Mouse (Mus musculus): ENCODE results near the gene Dusp2. TPM values are rescaled to one million over a fixed set of nuclear protein-coding genes. Genes with fewer than 3 reads are reported as not detected.
A peak's percentile ranks its signal among the peaks of the same experiment; 100 is the strongest.
"Not testable (repeated sequence)": the region's sequence is repeated elsewhere in the genome, so short reads cannot be mapped to it uniquely, and the experiment has no call there.

Dusp2 gene
- 1 to 10 TPM; 1.6 to 2.5 TPM for total RNA-seq (2021)

DNA sequence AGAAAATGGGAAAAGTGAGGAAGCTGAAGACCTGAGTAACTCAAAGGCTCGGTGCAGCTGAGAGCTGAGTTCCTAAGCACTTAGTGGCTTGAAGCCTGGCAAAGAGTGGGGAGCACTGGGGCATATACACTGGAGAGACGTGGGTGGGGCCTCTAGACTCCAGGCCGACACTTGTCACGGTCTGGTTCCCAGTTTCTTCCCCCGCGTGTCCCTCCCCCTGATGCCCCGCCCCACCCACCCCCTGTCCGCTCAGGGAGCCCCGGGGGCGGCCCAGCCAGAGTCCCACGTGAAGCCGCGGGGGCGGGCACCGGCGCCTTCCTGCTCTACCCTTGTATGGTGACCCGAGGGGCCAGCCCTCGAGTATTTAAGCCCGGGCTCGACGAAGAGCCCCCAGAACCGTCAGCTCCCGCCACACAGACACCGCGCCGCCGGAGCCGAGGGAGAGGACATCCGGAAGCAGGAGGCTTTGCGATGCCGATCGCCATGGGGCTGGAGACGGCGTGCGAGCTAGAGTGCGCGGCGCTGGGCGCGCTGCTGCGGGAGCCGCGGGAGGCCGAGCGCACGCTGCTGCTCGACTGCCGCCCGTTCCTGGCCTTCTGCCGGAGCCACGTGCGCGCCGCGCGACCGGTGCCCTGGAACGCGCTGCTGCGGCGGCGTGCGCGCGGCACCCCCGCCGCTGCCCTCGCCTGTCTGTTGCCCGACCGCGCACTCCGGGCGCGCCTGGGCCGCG, at the start of gene Dusp2:
Gene Dusp2, plus strand, starts transcription at position 393 of the 730 bp plus-strand sequence.
- peak; percentile 67 to 82 for DNase-seq (ENCODE audit: low spot score in 2 of 2)
- intact Hi-C loops (cut with DNase I), result loop anchor here (10.0 kb wide), 1 partner anchor 171 kb away; no protein-coding TSS in a partner anchor

DNA sequence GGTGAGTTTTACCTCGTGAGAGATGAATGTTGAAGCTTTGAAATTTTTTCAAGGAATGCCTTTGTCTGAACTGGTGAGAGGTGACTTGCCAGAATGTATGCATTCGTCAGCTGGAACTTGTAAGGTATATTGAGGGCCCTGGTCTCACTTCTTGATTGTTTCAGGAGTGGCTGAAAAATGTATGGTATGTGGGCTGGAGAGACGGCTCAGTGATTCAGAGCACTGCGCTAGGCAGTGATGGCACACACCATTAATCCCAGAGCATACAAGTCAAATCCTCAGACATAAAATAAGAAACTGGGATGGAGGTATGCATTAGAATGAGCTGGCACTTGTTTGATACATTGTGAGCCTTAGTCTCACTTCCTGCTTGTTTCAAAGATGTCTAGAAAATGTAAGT, 43.7 kb upstream of the Dusp2 start:
- intact Hi-C loops (cut with DNase I), result no loop called here
- DNase-seq (ENCODE audit: low spot score in 2 of 2), result no peak

DNA sequence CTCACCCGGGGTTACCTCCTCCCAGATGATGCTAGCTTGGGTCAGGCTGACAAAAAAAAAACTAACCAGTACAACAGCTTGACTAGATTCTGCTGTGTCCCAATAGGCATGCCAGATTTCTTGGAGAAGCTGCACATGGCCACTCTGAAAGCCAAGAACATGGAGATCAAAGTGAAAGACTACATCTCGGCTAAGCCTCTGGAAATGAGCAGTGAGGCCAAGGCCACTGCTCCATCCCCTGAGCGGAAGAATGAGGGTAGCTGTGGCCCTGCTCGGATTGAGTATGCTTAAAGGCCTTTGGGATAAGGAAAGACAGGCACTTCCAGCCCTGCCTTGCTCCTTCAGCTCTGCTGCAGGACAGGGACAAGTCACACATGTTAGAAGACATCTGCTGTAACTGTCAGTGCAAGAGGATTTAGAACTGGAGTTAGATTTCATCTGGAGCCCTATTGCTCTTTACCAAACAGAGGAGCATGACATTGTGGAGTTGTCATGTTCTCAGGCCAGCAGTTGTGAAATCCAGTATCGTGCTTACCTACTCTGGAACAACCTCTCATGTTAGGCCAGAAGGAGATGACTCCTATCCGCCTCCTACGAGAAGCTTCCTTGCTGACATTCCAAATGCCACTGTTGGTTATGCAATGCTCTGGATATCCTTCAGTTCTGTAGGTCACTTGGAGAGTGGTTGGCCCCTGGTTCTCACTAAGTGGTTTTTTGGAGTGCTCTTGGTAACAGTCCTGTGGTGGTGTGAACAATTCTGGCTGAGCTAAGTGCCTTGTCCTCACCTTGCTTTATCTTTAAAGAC, 38.8 kb upstream of the Dusp2 start:
- no peak for DNase-seq (ENCODE audit: low spot score in 2 of 2)

DNA sequence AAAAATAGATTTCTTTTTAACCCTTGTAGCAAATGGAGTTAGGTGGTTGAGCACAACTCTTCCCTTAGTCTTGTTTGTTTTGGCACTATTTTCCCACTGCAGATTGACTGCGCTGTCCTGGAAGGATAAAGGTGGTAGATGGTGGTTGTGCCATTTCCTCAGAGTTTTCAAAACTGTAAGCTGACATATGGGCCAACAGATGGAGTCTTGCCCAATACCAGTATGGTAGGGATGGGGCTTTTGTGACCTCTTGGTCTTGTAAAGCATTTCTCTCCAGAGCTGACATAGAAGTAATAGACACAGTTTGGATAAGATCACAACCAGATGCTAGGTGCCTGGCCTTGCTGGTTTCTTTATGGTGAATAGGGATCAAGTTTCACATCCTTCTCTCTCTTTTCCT, 37.9 kb upstream of the Dusp2 start:
- no peak for DNase-seq (ENCODE audit: low spot score in 2 of 2)
- intact Hi-C loops (cut with DNase I), result no loop called here

More for the DNA sequence above, 38.8 kb upstream of the Dusp2 start:
- intact Hi-C loops (cut with DNase I), result no loop called here

DNA sequence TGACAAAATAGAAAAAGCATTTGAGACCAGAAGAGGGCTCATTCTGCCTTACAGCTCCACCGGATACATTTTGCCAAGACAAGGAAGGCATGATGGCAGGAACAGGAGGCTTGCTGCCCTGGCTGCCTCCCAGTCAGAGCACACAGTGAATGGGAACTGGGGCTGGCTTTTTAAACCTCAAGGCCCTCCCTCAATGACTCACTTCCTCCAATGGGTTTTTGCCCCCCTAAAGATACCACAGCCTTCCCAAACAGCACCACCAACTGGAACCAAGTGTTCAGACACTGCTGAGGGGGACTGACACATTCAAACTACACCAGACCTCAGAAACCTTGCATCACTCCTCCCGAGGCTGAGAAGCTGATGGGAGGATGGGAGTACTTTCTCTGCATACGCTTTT, 35.3 kb upstream of the Dusp2 start:
- intact Hi-C loops (cut with DNase I), result no loop called here
- DNase-seq (ENCODE audit: low spot score in 2 of 2), result no peak

DNA sequence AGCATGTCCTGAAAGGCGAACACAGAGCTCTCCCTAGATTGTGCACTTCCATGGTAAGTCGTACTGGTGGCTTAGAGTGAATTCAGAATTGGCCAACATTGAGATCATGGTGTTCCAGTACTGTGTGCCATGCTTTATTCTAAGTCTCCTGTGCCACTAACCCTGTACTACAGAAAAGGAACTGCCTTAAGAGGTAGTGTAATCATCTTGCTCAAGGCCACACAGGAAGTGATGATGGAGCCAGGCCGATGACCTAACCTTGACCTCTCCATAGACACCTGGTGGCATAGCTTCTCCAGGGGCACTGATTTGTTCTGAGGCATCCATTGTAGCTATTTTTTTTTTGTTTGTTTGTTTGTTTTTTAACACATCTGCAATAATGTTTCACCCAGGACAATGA, 34.1 kb upstream of the Dusp2 start:
- DNase-seq (ENCODE audit: low spot score in 2 of 2), result no peak
- intact Hi-C loops (cut with DNase I), result no loop called here

DNA sequence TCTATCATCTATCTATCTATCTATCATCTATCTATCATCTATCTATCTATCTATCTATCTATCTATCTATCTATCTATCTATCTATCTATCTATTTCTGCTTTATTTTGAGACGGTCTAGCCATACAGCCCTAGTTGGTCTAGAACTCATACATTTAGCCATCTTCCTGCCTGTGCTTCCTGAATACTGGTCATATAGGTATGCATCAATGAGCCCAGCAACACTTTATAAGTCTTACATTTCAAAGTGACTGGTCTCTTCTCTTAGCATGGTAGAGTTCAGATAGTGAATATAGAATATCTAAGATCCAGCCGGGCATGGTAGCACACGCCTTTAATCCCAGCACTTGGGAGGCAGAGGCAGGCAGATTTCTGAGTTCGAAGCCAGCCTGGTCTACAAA, 31.8 kb upstream of the Dusp2 start:
- intact Hi-C loops (cut with DNase I); DNase-seq (ENCODE audit: low spot score in 2 of 2): not testable (repeated sequence)

DNA sequence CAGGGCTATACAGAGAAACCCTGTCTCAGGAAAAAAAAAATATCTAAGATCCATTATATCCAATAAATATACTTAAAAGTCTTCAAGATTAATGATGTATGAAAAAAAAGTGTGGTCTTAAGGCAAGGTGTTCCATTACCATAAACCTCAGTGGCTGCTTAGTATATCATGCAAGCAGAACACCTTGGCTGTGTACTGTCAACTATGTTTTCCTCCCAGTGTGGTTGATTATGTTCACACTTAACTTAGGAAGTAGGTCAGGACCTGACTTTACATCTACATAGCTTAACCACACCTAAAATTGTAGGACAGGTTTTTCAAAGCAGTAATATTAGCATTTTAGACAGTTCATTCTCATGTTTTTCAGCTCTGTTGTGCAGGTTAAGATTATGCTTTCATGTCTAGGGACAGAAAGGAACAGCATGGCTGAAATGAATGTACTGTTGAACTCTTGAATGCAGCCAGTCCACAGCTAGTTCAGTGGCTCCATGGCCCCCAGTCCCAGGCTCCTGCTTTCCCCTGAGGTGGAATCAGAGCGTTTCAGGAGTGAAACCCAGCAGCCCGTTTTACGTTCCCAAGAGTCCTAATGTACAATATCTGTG, 31.2 kb upstream of the Dusp2 start:
- no peak for DNase-seq (ENCODE audit: low spot score in 2 of 2)
- intact Hi-C loops (cut with DNase I), result no loop called here

DNA sequence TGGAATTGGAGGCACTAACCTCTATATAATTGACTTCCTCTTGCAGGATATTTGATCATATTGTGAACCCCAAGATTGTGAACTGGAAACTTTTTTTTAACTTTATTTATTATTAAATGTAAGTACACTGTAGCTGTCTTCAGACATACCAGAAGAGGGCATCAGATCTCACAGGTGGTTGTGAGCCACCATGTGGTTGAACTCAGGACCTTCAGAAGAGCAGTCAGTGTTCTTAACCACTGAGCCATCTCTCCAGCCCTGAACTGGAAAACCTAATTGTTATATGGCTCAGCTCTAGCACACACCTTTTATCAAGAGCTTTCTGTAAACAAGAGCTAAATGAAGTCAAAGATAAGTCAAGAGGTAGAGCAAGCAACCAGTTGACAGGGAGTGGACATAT, 29.8 kb upstream of the Dusp2 start:
- DNase-seq (ENCODE audit: low spot score in 2 of 2), result no peak
- intact Hi-C loops (cut with DNase I), result no loop called here

DNA sequence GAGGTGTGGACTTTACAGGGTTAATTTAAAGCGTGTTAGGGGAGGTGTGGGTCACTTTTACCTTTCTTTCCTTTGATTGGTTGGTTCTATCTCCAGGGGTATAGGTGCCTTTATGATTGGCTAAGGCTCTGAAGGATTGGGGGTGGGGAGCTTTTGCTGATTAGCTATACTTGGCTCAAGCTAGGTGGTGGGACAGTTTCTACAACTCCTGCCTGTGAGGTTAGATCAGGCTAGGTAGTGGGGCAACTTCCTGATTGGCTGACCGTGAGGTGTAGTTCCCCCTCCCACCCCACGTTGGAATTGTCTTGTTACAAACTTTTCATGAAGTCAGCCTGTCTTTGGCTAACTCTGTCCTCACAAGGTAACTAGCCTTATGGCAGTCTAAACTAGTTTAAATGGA, 28.8 kb upstream of the Dusp2 start:
- intact Hi-C loops (cut with DNase I), result no loop called here
- DNase-seq (ENCODE audit: low spot score in 2 of 2), result no peak

DNA sequence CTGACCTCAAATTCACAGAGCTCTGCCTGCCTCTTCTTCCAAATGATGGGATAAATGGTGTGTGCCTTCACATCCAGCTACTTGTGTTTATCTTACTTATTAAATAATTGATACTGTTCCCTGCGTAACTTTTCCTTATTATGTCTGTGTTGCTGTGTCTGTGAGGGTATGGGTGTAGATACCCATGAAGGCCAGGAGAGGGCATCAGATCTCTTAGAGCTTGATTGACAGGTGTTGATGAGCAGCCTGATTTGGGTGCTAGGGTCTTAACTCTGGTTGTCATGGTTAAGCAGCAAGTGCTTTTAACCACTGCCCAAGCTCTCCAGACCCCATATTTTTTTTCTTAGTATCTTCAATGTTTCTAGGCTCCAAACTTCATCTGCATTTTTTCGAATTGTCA, 27.3 kb upstream of the Dusp2 start:
- DNase-seq (ENCODE audit: low spot score in 2 of 2), result no peak
- intact Hi-C loops (cut with DNase I), result no loop called here

DNA sequence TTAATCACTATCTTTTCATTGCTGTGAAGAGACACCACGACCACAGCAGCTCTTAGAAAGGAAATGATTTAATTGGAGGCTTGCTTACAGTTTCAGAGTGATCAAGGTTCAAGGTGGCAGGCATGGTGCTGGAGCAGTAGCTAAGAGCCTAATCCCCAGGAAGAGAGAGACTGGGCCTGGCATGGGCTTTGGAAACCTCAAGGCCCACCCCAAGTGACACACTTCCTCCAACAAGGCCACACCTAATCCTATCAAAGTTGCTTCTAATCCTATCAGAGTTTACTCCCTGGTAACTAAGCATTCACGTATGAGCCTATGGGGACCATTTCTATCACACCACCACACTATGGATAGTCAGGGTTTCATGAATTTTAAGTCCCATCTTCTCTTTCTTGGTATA, 25.7 kb upstream of the Dusp2 start:
- DNase-seq (ENCODE audit: low spot score in 2 of 2), result no peak
- intact Hi-C loops (cut with DNase I), result no loop called here

DNA sequence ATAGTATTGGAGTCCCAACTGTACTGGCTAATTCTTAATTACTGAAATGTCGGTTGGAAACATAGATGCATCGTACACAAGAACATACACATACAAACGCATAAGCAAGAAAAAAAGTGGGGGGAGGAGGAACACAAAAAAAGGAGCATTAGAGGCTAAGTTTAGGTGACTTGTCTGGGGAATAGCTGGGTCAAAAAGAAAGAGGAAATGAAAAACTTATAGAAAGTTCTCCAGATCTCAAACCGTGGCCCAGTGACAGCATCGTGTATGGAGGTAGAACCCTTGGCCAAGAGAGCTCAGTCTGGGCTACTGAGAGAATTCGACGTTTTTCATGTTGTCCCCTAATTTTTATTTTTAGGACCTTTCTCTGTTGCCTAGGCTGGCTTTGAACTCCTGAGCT, 25.3 kb upstream of the Dusp2 start:
- intact Hi-C loops (cut with DNase I), result no loop called here
- no peak for DNase-seq (ENCODE audit: low spot score in 2 of 2)

DNA sequence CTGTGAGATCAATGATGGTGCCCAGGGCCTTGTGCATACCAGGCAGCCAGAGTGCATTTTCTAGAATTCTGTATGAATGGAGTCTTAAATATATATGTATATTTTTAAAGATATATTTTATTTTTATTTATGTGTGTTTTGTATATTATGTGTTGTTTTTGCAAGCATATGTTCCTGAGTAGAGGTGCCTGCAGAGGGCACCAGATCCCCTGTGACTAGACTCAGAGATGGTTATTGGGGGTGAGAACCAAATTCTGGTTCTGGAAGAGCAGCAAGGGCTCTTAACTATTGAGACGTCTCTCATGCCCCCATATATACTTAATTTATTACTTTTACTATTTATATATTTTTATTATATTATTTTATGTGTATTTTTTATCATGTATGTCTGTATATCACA, 24.8 kb upstream of the Dusp2 start:
- intact Hi-C loops (cut with DNase I), result no loop called here
- DNase-seq (ENCODE audit: low spot score in 2 of 2), result no peak

DNA sequence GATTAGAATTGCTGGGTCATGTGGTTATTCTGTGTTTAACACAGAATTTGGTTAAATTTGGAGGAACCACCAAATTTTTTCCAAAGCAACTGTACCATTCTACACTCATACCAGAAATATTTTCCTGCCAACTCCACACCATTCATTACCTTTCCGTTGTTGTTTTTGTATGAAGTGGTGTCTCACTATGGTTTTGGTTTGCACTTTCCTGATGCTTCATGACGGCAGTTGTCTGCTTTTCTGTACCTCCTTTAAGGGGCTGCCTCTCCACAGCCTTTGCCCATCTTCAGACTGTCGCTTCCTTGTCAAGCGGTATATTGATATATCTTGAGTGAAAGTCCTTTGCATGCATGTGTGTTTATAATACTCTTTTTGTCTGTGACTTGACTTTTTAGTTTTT, 23.2 kb upstream of the Dusp2 start:
- intact Hi-C loops (cut with DNase I), result no loop called here
- no peak for DNase-seq (ENCODE audit: low spot score in 2 of 2)

DNA sequence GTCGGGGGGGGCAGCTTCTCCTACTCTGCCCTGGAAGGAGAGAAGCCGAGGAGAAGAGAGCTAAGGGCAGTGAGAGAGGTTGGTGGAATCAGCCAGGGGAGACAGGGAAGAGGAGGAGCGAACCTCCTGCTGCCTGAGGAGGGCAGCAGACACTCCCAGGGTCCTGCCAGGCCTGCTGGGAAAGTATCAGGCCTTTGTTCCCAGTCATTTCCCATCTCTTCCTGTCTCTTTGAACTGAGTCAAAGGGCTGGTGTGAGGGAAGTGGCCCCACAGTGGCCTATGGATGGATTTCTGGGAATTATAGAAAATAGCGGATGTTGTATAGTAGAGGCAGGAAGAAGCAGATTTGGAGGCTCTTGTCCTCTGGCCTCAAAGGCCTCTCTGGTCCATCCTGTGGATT, 22.1 kb upstream of the Dusp2 start:
- DNase-seq (ENCODE audit: low spot score in 2 of 2), result no peak
- intact Hi-C loops (cut with DNase I), result no loop called here

DNA sequence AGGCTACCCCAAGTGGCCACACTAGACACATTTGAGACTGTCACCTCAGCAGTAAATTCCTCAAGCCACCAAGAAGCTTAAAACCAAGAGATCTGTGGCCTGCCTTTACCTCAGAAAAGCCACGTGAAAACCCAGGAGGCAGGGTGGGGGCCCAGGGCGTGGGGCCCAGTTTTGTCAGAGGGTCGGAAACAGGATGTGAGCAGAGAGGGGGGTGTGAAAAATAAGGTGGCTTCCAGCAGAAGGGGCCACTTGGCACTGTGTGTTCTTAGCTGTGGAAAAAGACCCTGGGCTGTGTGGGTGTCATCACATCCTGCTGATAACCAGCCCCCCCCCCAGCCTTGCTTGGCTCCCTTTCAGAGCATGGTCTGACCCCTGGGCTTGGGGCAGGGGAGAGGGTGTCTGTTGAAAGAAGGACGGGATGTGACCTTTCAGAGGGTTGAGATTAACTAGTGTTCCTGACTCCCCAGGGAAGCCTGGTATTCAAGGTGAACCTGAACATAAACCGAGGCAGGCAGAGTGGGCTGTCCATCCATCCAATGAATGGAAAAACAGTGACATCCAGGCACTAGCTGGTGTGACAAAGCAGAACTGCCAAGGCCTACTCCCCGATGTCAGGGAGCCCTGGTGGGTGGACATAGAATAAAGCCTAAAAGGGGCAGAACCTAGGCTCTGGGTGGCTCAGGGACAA, 21.3 kb upstream of the Dusp2 start:
- intact Hi-C loops (cut with DNase I), result no loop called here
- DNase-seq (ENCODE audit: low spot score in 2 of 2), result no peak

DNA sequence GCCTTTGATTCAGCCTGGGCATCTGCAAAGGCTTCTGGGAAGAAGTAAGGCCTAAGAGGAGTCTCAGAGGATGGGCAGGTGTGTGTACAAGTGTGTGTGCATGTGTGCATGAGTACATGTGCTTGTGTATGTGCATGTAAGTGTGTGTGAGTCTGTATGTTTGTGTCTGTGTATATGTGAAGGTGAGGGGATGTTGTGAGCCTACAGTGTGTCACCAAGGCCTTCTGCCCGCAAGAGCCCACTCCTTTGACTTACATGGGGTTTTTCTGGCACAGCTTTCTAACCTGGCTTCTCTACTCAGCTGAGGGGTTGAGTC, 20.8 kb upstream of the Dusp2 start:
- intact Hi-C loops (cut with DNase I), result no loop called here
- no peak for DNase-seq (ENCODE audit: low spot score in 2 of 2)

DNA sequence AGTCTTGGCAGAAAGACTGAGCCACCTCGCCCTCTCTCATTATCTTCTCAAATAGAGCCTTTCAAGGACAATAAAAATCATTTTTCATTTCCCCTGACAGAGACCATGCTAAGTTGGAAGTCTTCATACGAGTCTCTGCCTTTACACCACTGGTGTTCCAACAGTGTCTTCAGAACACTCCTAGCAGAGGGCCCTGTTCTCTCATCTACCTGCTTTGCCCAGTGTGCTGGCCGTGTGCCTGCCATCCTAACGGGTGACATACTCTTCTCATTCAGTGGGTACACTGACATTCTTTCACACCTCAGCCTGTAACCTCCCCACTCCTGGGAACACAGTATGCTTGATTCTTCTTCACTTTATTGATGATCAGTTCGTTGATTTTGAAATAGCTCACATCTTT, 19.5 kb upstream of the Dusp2 start:
- intact Hi-C loops (cut with DNase I), result no loop called here
- no peak for DNase-seq (ENCODE audit: low spot score in 2 of 2)

DNA sequence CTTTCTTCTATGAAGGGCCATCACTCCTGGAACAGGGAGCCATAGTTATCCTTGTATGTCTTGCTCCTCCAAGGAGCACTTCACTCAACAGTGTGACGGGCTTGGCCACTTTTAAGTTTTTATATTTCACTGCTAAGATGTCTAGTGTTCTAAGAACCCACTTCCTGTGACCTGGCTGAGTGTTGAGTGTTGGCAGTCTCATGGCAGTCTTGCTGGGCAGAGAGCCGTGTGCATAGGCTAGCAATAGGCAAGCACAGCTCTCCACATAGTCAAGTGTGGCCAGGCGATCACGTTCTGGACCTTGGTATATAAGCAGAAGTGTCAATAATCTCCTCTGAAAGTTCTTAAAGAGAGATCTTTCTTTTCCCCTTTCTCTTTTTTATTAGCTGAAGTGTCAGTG, 17.8 kb upstream of the Dusp2 start:
- DNase-seq (ENCODE audit: low spot score in 2 of 2), result no peak
- intact Hi-C loops (cut with DNase I), result no loop called here

DNA sequence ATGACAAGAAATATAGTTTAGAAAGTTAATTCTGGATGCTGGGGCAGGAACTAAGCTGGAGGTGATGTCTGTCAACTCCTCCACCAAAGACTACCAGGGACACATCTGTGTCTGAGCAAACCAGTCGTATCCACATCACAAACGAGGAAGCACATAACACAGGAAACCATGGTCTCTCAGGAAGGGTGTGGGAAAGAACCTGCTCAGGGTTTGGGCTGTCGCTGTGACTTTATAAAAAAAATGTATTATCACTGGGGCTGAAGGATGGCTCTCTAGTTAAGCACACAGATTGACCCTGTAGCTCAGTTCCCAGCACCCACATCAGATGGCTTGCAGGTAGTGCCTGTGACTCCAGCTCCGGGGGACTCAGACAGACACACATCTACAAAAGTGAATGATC, 16.9 kb upstream of the Dusp2 start:
- no peak for DNase-seq (ENCODE audit: low spot score in 2 of 2)
- intact Hi-C loops (cut with DNase I), result no loop called here

Measured in left cerebral cortex, postnatal 36 days (tissue).